Comparison of ENCODE assay signal across 12 mouse cellular contexts in the genomic region with DNA sequence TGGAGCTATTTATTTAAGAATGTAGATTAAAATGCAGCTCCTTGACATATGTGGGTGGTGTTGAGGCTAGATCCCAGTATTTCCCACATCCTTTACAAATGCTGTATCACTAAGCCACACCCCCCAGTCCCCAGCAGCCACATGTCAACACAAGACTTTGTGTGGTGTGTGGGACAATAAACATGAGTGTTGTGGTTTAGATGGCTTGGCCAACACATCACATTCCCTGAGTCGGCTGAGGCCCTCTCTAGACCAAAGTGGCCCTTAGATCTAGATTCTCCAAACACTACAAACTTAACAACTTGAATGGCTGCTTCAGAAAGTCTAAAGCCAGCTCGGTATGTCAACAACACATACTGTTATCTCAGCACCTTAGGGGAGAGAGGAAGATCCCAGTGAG.
"Had no signal": no experiment of that assay in that cellular context is flagged by ENCODE, and none has a peak within 500 bp of the region (broad histone marks: within the 10 kb centered on the region; RNA-seq: fewer than 3 reads in every experiment).

No protein-coding gene starts in this region.

- H3K9me3 ChIP-seq: kidney, embryonic 15.5 days; limb, embryonic 10.5 days; liver, embryonic 12.5 days; midbrain, embryonic 13.5 days; stomach, embryonic 15.5 days had no signal

- H3K4me1 ChIP-seq: kidney, embryonic 15.5 days; limb, embryonic 10.5 days; liver, embryonic 12.5 days; midbrain, embryonic 13.5 days; stomach, embryonic 15.5 days had no signal

- H3K4me2 ChIP-seq: kidney, embryonic 15.5 days; liver, embryonic 12.5 days; midbrain, embryonic 13.5 days; stomach, embryonic 15.5 days had no signal

- DNase-seq: kidney, adult 2 months; kidney, postnatal 14 days; right cerebral cortex, postnatal 14 days; thymus, postnatal 4 days had no signal

- H3K4me3 ChIP-seq: kidney, embryonic 15.5 days; left cerebral cortex, adult 2 months; limb, embryonic 10.5 days; liver, embryonic 12.5 days; midbrain, embryonic 13.5 days; stomach, embryonic 15.5 days had no signal

- ATAC-seq: intestine, embryonic 16.5 days; liver, embryonic 12.5 days; midbrain, embryonic 13.5 days had no signal

- H3K27ac ChIP-seq: kidney, embryonic 15.5 days; left cerebral cortex, adult 2 months; limb, embryonic 10.5 days; liver, embryonic 12.5 days; macrophage; midbrain, embryonic 13.5 days; stomach, embryonic 15.5 days had no signal

- H3K36me3 ChIP-seq: kidney, embryonic 15.5 days; limb, embryonic 10.5 days; liver, embryonic 12.5 days; midbrain, embryonic 13.5 days; stomach, embryonic 15.5 days had no signal

- H3K9ac ChIP-seq: kidney, embryonic 15.5 days; liver, embryonic 12.5 days; midbrain, embryonic 13.5 days; stomach, embryonic 15.5 days had no signal

- H3K27me3 ChIP-seq: kidney, embryonic 15.5 days; liver, embryonic 12.5 days; midbrain, embryonic 13.5 days; stomach, embryonic 15.5 days had no signal
